Mouse (Mus musculus) urinary bladder, postnatal 36 days (tissue): ENCODE measurements around the gene Mcrip2.

Source experiments
- DNase-seq, 2 experiments: peaks; one replicate each; pipeline ENCODE4 v3.0.0; 2022; ENCODE audit warnings: low spot score in 2 of 2, mixed read lengths in 1 of 2

The Mcrip2 gene

GRCm38 (mm10) chr17:25834595-25835222, 33.9 kb downstream of the Mcrip2 start:
- DNase-seq, result no peak

DNA sequence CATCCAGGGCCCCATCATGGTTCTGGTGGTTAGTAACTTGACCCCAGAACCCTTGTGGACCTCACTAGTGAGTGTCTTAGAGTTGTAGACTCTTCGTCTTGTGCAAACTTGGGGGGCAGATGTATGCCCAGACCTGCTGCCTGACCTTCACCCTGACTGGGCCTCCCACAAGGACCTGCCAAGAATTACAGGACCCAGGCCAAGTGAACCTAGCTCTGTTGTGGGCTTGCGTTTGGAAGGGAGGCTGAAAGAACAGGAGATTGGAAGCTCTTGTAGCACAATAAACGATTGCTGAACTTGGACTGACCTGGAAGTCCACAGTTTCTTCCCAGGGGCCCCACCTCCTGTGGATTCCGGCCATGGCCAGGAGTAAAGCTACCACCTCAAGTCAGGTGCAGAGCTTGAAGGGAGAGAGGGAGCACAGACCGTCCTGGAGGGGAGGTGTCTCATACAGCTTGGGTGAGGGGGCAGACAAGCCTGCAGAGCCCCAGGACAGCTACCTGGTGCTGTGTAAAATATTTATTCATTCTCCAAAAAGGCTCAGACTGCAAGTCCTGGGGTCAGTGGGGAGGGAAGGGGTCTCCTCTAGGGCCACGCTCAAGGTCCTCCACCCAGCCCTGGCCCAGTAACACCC, 34.5 kb downstream of the Mcrip2 start:
- no peak for DNase-seq

DNA sequence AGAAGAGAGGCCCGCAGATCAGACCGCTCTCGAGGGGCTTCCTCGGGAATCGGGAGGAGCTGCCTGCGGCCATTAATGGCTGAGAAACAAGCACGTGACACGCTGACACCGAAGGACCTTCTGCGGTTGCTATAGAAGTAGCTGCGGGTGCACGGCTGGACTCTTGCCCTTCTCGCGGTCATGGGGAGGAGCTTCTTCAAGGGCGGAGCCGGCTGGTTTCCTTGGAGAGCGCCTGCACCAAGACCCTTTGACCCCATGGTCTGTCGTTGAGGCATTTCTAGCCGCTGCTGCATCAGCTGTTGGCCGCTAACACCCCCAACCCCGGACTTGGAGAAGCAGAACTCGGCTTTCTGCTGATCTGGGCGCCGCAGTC, 35.3 kb downstream of the Mcrip2 start, which contains the start of gene Stub1:
Gene Stub1, minus strand, starts transcription at position 114 of the 373 bp plus-strand sequence.
- DNase-seq, result peak; percentile 83 to 93

DNA sequence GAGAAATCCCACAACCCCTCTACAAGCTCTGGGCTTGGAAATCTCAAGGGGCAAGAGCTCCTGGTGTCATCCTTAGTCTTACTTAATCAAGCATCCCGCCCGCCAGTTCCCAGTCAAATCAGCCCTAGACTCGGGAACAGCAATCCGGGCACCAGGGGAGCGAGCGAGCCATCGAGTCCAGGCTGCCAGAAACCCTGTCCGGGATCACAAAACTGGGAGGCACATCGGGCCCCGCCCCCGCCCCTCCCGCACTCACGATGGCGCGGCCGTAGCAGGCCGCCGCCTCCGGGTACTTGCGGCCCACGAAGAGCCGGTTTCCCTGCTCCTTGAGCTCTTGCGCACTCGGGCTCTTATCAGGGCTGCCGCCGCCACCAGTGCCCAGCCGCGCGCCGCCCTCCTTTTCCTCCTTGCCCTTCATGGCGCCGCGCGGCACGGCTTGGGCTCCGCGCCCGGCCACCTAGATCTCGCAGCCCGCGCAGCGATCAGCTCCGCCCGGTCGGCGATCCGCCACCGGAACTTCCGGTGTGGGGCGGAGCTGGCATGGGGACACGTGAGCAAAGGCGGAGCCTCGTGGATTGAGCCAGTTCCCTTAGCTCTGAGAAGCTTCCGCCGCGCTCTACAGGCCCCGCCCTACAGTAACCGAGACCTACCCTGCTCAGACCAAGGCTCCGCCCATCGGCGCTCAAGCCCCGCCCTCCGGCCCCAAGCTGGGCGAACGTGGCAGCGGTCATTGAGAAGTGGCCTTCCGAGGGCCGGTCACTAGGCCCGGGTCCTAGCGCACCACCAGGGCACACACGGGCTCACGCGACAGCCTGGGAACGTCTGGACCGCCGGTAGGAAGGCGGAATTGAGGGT, 35.9 kb downstream of the Mcrip2 start:
- DNase-seq, result peak; percentile 99

DNA sequence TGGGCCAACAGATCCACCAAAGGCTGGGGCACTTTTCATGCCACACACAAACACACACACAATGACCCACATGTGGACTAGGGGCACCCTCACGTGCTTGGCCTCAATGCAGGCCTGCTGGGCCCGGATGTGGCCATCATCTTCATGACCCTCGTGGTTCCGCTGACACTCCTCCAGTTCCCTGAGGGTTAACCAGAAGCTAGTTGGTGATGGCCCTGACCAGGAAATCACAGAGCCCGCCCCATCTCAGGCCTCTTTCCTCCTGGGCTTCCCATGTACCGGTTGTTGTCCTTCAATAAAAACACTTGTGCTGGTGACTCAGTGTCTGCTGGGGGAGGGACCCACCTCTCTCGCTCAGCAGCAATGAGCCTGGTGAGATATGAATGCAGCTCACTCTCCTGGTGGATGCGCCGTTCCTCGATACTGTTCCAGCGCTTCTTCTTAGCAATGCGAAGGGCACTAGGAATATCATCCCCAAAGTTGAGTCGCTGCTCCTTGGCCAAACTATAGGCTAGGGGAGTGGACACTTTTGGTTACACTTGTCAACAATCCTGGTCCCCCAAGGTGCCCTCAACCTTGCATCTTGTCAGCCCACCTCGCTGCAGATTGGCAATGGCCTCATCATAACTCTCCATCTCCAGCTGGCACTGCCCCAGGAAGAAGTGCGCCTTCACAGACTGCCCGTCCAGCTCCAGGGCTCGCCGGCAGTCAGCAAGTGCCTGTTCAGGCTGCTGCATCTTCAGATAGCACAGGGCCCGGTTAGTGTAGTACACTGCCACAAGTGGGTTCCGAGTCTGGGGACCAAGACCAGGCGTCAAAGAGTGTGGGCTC, 36.9 kb downstream of the Mcrip2 start:
- no peak for DNase-seq

DNA sequence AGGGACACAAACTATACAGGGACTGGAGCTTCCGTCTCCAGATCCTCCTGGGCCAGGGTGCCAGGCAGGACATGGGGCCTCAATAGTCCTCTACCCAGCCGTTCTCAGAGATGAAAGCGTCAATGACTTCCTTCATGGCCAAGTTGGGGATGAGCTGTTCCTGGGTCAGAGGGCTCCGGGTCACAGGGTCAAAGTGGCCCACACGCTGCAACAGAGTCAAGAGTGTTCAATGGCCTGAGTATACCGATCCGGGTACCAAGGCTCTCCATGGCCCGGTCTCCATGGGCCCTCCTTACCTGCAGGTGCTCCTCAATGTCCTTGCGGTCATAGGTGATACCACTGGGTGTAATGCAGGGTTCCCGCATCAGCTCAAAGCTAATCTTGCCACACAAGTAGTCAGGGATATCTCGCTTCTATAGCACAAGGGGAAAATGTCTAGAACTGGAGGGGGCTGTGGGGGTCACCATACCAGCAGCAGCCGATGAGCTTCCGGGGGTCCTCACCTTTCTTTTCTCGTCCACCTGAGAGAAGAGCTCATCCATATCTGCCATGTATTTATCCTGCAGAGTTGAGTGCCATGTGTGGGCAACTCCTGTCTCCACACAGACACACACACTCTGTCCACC, 37.6 kb downstream of the Mcrip2 start:
- DNase-seq, result no peak

- no peak for DNase-seq
Observed at GRCm38 (mm10) chr17:25830200-25830753, 38.3 kb downstream of the Mcrip2 start.

GRCm38 (mm10) chr17:25829558-25830017, 39.0 kb downstream of the Mcrip2 start:
- no peak for DNase-seq

- peak; percentile 69 to 76 for DNase-seq
Observed at GRCm38 (mm10) chr17:25828712-25829557, 39.6 kb downstream of the Mcrip2 start, which contains the start of gene Jmjd8. Jmjd8 (plus strand) TSS chr17:25828867.

DNA sequence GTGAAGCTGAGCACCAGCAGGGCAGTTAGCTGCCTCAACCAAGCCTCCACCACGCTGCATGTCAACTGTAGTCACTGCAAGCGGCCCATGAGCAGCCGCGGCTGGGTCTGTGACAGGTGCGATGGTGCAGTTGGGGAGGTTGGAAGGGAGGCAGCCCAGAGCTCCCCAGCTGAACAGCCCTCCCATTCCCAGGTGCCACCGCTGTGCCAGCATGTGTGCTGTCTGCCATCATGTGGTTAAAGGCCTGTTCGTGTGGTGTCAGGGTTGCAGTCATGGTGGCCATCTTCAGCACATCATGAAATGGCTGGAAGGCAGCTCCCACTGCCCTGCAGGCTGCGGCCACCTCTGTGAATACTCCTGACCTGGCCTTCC, 40.4 kb downstream of the Mcrip2 start:
- DNase-seq, result no peak

GRCm38 (mm10) chr17:25827546-25828222, 40.9 kb downstream of the Mcrip2 start:
- no peak for DNase-seq

GRCm38 (mm10) chr17:25827011-25827410, 41.6 kb downstream of the Mcrip2 start:
- no peak for DNase-seq

DNA sequence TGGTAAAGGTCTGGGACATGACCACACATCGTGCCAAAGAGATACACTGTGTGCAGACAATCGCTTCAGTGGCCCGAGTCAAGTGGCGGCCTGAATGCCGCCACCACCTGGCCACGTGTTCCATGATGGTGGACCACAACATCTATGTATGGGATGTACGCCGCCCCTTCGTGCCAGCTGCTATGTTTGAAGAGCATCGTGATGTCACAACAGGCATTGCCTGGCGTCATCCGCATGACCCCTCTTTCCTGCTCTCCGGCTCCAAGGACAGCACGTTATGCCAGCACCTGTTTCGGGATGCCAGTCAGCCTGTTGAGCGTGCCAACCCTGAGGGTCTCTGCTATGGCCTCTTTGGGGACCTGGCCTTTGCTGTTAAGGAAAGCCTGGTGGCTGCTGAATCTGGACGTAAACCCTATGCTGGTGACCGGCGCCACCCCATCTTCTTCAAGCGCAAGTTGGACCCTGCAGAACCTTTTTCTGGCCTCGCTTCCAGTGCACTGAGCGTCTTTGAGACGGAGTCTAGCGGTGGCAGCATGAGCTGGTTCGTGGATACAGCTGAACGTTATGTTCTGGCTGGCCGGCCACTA, 42.5 kb downstream of the Mcrip2 start:
- no peak for DNase-seq

- DNase-seq, result no peak
Observed at GRCm38 (mm10) chr17:25825311-25825710, 43.3 kb downstream of the Mcrip2 start.

DNA sequence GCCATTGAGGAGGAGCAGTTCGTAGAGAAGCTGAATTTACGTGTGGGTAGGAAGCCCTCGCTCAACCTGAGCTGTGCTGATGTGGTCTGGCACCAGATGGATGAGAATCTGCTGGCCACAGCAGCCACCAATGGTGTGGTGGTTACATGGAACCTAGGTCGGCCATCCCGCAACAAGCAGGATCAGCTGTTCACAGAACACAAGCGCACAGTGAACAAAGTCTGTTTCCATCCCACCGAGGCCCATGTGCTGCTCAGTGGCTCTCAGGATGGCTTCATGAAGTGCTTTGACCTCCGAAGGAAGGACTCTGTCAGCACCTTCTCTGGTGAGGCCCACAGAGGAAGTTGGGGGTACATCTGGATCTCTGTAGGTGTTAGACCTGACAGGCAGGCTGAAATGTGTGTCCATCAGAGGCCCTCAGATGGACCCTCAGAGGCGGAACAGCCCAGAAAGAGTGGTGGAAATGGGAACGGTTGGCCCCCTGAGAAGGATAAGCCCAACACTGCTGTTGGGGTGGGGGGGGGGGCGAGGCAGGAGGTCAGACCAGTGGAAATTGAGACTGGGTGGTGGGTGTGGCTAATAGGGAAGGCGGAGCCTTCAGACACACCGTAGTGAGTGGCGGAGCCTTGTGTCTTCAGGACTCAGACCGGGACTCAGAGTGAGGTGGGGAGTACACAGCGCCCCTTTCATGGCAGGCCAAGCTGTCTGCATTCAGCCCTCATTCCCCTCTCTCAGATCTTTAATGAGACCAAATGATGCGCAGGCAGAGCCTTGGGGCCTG, 44.0 kb downstream of the Mcrip2 start:
- DNase-seq, result no peak

- peak; percentile 71 to 72 for DNase-seq
Observed at GRCm38 (mm10) chr17:25823452-25823851, 45.1 kb downstream of the Mcrip2 start, which contains the start of gene Wdr24. Wdr24 (plus strand) TSS chr17:25823627.

DNA sequence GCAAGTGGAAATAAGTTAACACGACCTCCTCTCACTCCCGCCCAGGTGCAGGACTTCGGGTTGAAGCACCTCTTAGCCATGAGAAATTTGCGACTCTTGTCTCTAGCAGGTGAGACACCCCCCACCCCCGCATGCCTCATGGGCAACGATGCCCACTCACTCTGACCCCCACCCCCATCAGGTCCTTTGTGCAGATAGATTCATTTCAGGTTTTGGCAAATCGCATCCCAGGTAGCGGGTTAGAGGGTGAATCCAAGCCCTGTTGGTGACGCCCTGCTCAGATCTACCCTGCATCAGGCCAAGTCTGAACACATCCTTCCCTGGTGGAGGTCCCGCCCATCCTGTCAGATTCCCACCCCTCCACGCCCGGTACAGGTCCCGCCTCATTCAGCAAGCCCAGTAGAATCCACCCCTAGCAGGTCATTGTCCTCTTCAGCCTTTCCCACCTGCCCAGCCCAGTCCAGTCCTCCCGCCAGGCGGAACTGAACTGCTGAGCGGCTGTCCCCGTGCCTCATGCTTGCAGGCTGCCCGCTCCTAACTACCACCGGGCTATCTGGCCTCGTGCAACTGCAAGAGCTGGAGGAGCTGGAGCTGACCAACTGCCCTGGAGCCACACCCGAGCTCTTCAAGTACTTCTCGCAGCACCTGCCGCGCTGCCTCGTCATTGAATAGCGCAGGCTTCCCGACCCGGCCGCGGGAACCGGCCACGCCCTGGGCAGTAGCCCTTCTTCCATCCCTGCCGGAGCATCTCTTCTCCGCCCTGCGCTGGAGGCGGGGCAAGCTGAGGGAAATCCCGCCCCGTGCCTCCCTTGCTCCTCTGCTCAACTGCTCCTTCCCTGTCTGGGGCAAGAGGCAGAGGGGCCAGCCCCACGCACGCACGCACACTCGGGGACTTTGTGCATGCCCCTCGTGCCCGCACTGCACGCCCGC, 49.4 kb downstream of the Mcrip2 start:
- no peak for DNase-seq
